Mouse (Mus musculus) forebrain, embryonic 14.5 days (tissue): Measurements from ENCODE around the gene Gm45015. TPM values are rescaled to one million over a fixed set of nuclear protein-coding genes. Genes with fewer than 3 reads are reported as not detected.
"Not testable (repeated sequence)": the region's sequence is repeated elsewhere in the genome, so short reads cannot be mapped to it uniquely, and the experiment has no call there.

ENCODE experiments used
- ATAC-seq: fragments of 200-750 bp; cut with Nextera tagmentation; 2 replicates; pipeline ENCODE4 v1.8.0; 2017; ENCODE audit warnings: mild to moderate bottlenecking, moderate library complexity
- DNase-seq: peaks from one replicate; pipeline ENCODE4 v3.0.0-alpha.2; 2015; ENCODE audit warnings: low spot score
- H3K27ac ChIP-seq: fragments of 300-500 bp; sonication (generic); 2 replicates; pipeline ENCODE4 v1.5.1; 2014; ENCODE audit warnings: low read depth, mild to moderate bottlenecking, control low read depth, low read length, moderate library complexity
- H3K27me3 ChIP-seq: fragments of 300-500 bp; sonication (generic); replicated peaks from 2 replicates; pipeline ENCODE4 v1.6.1; 2014; ENCODE audit warnings: low read length, control low read depth, mixed read lengths; ENCODE audit not compliant: control insufficient read depth, insufficient read depth
- H3K36me3 ChIP-seq: fragments of 300-500 bp; sonication (generic); 2 replicates; pipeline ENCODE4 v1.6.1; 2014; ENCODE audit warnings: low read length, control low read depth; ENCODE audit not compliant: control insufficient read depth, insufficient read depth
- H3K4me1 ChIP-seq: fragments of 300-500 bp; sonication (generic); 2 replicates; pipeline ENCODE4 v1.6.1; 2014; ENCODE audit warnings: antibody characterized with exemption, low read length, control low read depth; ENCODE audit not compliant: control insufficient read depth, insufficient read depth
- H3K4me2 ChIP-seq: fragments of 300-500 bp; sonication (generic); 2 replicates; pipeline ENCODE4 v1.6.1; 2014; ENCODE audit warnings: mild to moderate bottlenecking, control low read depth, low read length
- H3K4me3 ChIP-seq: fragments of 300-500 bp; sonication (generic); 2 replicates; pipeline ENCODE4 v1.5.1; 2014; ENCODE audit warnings: low read depth, low read length, control low read depth
- H3K9ac ChIP-seq: fragments of 300-500 bp; sonication (generic); 2 replicates; pipeline ENCODE4 v1.6.1; 2014; ENCODE audit warnings: mild to moderate bottlenecking, low read length, control low read depth, moderate library complexity
- H3K9me3 ChIP-seq: fragments of 300-500 bp; sonication (generic); replicated peaks from 2 replicates; pipeline ENCODE4 v1.6.1; 2016; ENCODE audit warnings: low read length, control low read depth, mixed read lengths; ENCODE audit not compliant: control insufficient read depth
- WGBS: fragments of 180-500 bp; shearing (Covaris S2); extraction: QIAGEN DNeasy Blood & Tissue Kit; methylation state at CpG from one replicate; pipeline ENCODE4 v1.1.7; 2014; 5-methylcytosine and 5-hydroxymethylcytosine counted together
- polyA plus RNA-seq: library from polyadenylated mRNA; unstranded; fragments of >200 nt; fragmentation: Nextera tagmentation; extraction: Ambion mirVana; gene quantifications from 2 replicates; pipeline ENCODE4 v1.2.1, GENCODE M21; 2014

Gm45015 gene
- polyA plus RNA-seq, 1 experiment from 2014 or later = not detected

- Histone ChIP-seq H3K4me3 (peak within 1 kb of the TSS; percentile 50), H3K9ac (peak within 1 kb of the TSS; percentile 76), H3K36me3 (no peaks in the 10 kb centered on the region), H3K27me3 (no peaks in the 10 kb centered on the region), H3K4me1 (no peaks in the 10 kb centered on the region; the same call in 1 of the 2 replicates), H3K4me2 (peak within 1 kb of the TSS; percentile 56), H3K27ac (peak within 1 kb of the TSS; percentile 44; the same call in 1 of the 2 replicates), H3K9me3 (no peaks in the 10 kb centered on the region)
- ATAC-seq (peak; percentile 96), DNase-seq (peak; percentile 76)
- 34% methylated on average over 37 of the region's 37 CpGs for WGBS
Observed at GRCm38 (mm10) chrX:73342483-73342895, 5.8 kb upstream of the Gm45015 start, which contains the start of gene Zfp275. Zfp275 (plus strand) TSS chrX:73342621.

- H3K9me3 ChIP-seq = no peaks in the 10 kb centered on the region
- peak overlapping the region; percentile 50 for H3K4me3 ChIP-seq
- no peaks in the 10 kb centered on the region for H3K36me3 ChIP-seq
- 45% methylated on average over 3 of the region's 3 CpGs for WGBS
- peak overlapping the region; percentile 56 for H3K4me2 ChIP-seq
- H3K4me1 ChIP-seq = no peaks in the 10 kb centered on the region; the same call in 1 of the 2 replicates
- no peaks in the 10 kb centered on the region for H3K27me3 ChIP-seq
- H3K9ac ChIP-seq = no peak overlapping the region
- no peak overlapping the region for H3K27ac ChIP-seq
- no peak for DNase-seq
- ATAC-seq = peak; percentile 33
Observed at GRCm38 (mm10) chrX:73342068-73342467, 5.4 kb upstream of the Gm45015 start.

- no peak overlapping the region for H3K4me2 ChIP-seq
- H3K27me3 ChIP-seq = no peaks in the 10 kb centered on the region
- no peaks in the 10 kb centered on the region; the same call in 1 of the 2 replicates for H3K4me1 ChIP-seq
- ATAC-seq (no peak), DNase-seq (no peak)
- no peaks in the 10 kb centered on the region for H3K36me3 ChIP-seq
- 55% methylated on average over 1 of the region's 1 CpGs for WGBS
- H3K4me3 ChIP-seq = no peak overlapping the region
- H3K27ac ChIP-seq = no peak overlapping the region
- no peaks in the 10 kb centered on the region for H3K9me3 ChIP-seq
- no peak overlapping the region for H3K9ac ChIP-seq
Observed at GRCm38 (mm10) chrX:73341473-73341872, 4.8 kb upstream of the Gm45015 start.

- ATAC-seq (no peak), DNase-seq (no peak)
- no peaks in the 10 kb centered on the region for H3K9me3 ChIP-seq
- H3K9ac ChIP-seq = no peak overlapping the region
- H3K27me3 ChIP-seq = no peaks in the 10 kb centered on the region
- no peak overlapping the region for H3K4me3 ChIP-seq
- H3K27ac ChIP-seq = no peak overlapping the region
- no peaks in the 10 kb centered on the region for H3K4me1 ChIP-seq
- no peak overlapping the region for H3K4me2 ChIP-seq
- no peaks in the 10 kb centered on the region for H3K36me3 ChIP-seq
Observed at GRCm38 (mm10) chrX:73333548-73333947, 3.1 kb downstream of the Gm45015 start.

DNA sequence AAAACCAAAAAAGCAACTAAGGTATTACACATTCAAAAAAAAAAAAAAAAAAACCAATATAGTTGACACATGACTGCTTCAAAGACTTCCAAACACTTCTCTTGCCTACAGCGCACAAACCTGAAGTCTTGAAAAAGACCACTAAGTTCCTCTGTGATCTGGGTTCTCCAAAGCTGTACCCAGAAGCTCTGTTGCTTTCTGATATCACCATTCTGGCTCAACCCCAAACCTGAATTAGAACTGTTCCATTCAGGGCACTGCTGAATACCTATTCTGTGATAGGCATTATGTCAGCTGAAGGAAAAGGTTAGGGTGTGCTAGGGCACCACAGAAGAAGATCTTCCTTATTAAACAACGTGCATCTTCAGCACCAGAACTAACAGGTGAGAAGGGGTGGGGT is 9.4 kb downstream of the Gm45015 start:
- no peak overlapping the region for H3K4me3 ChIP-seq
- no peak overlapping the region for H3K4me2 ChIP-seq
- ATAC-seq (no peak), DNase-seq (no peak)
- no peaks in the 10 kb centered on the region for H3K4me1 ChIP-seq
- H3K9ac ChIP-seq = no peak overlapping the region
- H3K9me3 ChIP-seq = no peaks in the 10 kb centered on the region
- no peaks in the 10 kb centered on the region for H3K27me3 ChIP-seq
- H3K36me3 ChIP-seq = no peaks in the 10 kb centered on the region
- WGBS = 83% methylated on average over 2 of the region's 2 CpGs
- H3K27ac ChIP-seq = no peak overlapping the region

GRCm38 (mm10) chrX:73321029-73321428 is 15.6 kb downstream of the Gm45015 start:
- ATAC-seq (no peak), DNase-seq (no peak)
- Histone ChIP-seq H3K4me3 (no peak overlapping the region), H3K36me3 (no peaks in the 10 kb centered on the region), H3K4me1 (no peaks in the 10 kb centered on the region), H3K27ac (no peak overlapping the region), H3K27me3 (no peaks in the 10 kb centered on the region), H3K4me2 (no peak overlapping the region), H3K9me3 (no peaks in the 10 kb centered on the region), H3K9ac (no peak overlapping the region)
- 75% methylated on average over 3 of the region's 3 CpGs for WGBS

GRCm38 (mm10) chrX:73312522-73312921 is 24.1 kb downstream of the Gm45015 start:
- Histone ChIP-seq H3K4me3 (no peak overlapping the region), H3K27ac (no peak overlapping the region), H3K27me3 (no peaks in the 10 kb centered on the region), H3K9me3 (no peaks in the 10 kb centered on the region), H3K36me3 (no peaks in the 10 kb centered on the region), H3K4me1 (no peaks in the 10 kb centered on the region), H3K4me2 (no peak overlapping the region), H3K9ac (no peak overlapping the region)
- WGBS = 42% methylated on average over 3 of the region's 3 CpGs
- DNase-seq (peak; percentile 54), ATAC-seq (no peak)

DNA sequence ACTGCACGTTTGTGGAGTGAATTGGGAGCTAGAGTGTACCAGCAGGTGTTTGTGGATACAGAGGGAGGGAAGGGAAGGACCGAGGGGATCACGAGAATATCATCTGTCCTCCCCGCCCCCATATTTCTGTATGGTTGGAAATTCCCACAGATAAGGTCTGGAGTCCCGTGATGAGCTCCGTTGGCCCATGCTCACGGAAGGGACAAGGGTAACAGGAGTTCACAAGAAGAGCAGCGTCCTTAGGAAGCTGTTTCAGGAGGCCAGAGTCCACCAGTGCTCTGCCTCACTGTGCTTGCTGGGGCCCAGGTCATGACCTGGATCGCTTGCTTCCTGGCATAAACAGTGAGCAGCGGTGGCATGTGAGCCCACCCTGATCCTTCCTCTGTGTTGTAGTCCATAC is 40.9 kb downstream of the Gm45015 start:
- ATAC-seq = not testable (repeated sequence)

GRCm38 (mm10) chrX:73292876-73293275 is 43.8 kb downstream of the Gm45015 start, which contains the start of the genes Xlr5a and Xlr5c:
Xlr5a (minus strand) TSS chrX:73292976.
Xlr5c (minus strand) TSS chrX:73292976.
- not testable (repeated sequence) for H3K4me2 ChIP-seq, H3K4me1 ChIP-seq, H3K9me3 ChIP-seq, H3K36me3 ChIP-seq, H3K27me3 ChIP-seq, ATAC-seq, H3K4me3 ChIP-seq, H3K27ac ChIP-seq, DNase-seq, H3K9ac ChIP-seq
- 91% methylated on average over 12 of the region's 17 CpGs for WGBS

More for the DNA sequence above, 40.9 kb downstream of the Gm45015 start:
- H3K4me2 ChIP-seq, DNase-seq, H3K4me1 ChIP-seq, H3K27me3 ChIP-seq, H3K9ac ChIP-seq, H3K9me3 ChIP-seq, H3K27ac ChIP-seq, H3K4me3 ChIP-seq, H3K36me3 ChIP-seq: not testable (repeated sequence)
- 89% methylated on average over 5 of the region's 10 CpGs for WGBS
